Mouse (Mus musculus) left cerebral cortex, adult 2 months (tissue): ENCODE data around the gene Otop3. TPM values are rescaled to one million over a fixed set of nuclear protein-coding genes. Genes with fewer than 3 reads are reported as not detected.

Source experiments
- DNase-seq, 2 experiments: peaks; one replicate each; pipeline ENCODE4 v3.0.0; 2021 to 2022; ENCODE audit warnings: low spot score in 2 of 2, mixed read lengths in 1 of 2; ENCODE audit errors: extremely low spot score in 1 of 2
- H3K27ac ChIP-seq: fragments of 200-600 bp; 2 replicates; pipeline ENCODE4 v1.8.1; 2022
- H3K4me3 ChIP-seq: fragments of 200-600 bp; 2 replicates; pipeline ENCODE4 v1.8.1; 2022
- CTCF ChIP-seq: fragments of 200-600 bp; IDR thresholded peaks from 2 replicates; pipeline ENCODE4 v1.8.1; 2022; ENCODE audit warnings: antibody characterized with exemption, mild to moderate bottlenecking, moderate library complexity
- intact Hi-C: fragments of 180-260 bp; cut with DNase I; formaldehyde crosslinking; loops from one replicate; pipeline ENCODE4 v1.15.1; 2025
- total RNA-seq, 2 experiments: library from RNA; stranded (reverse); gene quantifications; 2 replicates each; pipeline ENCODE4 v1.2.3; 2021

The Otop3 gene
- total RNA-seq, 2 experiments from 2014 or later, result not detected

DNA sequence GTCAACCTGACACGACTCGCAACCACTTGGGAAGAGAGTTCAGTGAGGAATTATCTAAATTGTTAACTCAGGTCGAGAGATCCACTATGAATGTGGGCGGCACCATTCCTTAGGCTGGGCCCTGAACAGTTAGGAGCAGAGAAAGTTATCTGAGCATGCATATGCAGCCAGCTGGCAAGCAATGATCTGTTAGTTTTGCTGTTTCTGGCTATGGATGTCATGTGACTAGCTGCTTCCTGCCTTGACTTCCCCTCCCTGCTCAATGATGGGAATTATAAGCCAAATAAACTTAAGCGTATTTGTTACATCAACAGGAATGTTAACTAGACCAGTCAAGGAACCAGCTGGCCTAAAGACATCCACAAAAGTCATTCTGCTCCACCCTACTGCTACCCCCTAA is 18.8 kb downstream of the Otop3 start:
- intact Hi-C loops, result loop anchor here (5.0 kb wide), 1 partner anchor 151 kb away; no protein-coding TSS in a partner anchor
- no peak for TF ChIP-seq CTCF
- no peak for DNase-seq
- Histone ChIP-seq H3K27ac (no peak overlapping the region), H3K4me3 (no peak overlapping the region)

DNA sequence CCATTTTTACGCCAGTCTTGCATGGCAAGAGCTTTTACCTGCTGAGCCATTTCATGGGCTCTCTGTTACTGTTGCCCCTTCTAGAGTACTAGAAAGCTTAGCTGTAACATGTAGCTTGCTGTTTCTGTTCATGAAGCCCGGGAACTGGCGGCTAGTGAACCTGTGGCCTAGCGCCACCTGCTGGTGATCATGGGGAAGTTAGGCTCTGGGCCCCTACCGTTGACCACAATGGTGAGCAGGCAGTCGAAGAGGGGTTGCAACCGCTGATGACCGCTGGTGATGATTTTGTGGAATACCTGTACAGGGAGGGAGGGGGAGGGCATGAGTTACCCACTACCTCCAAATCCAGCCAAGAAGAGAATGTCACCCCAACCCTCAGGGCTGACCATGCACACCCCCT is 19.7 kb downstream of the Otop3 start:
- intact Hi-C loops, result loop anchor here (1.0 to 5.0 kb wide), 2 partner anchors 32 to 152 kb away; partner anchors contain the start of gene Ush1g
- Histone ChIP-seq H3K4me3 (no peak overlapping the region), H3K27ac (no peak overlapping the region)
- TF ChIP-seq CTCF, result peak; percentile 92
- DNase-seq, result peak; percentile 65 to 75

DNA sequence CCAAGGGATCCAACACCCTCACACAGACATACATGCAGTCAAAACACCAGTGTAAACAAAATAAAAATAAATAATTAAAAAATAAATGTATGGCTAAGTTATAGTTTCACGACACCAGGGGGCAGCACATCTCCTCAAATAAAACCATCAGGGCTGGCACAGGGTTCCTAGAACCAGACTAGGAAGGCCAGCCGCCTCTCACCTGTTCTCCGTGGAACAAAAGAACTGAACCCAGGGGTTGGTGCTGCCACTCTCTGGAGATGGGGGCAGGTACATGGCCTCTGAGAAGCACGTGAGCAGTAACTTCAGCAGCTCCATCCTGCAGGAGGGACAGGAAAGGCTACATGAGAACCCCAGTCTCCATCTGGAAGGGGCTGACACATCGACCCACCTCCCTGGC is 23.9 kb downstream of the Otop3 start:
- Histone ChIP-seq H3K27ac (0 out of 2 replicates have a peak overlapping the region, but pooled peaks have one; percentile 36), H3K4me3 (no peak overlapping the region)
- intact Hi-C loops, result loop anchor here (2.0 kb wide), 1 partner anchor 48 kb away; no protein-coding TSS in a partner anchor
- TF ChIP-seq CTCF, result peak; percentile 71
- peak; percentile 58 to 66 for DNase-seq

DNA sequence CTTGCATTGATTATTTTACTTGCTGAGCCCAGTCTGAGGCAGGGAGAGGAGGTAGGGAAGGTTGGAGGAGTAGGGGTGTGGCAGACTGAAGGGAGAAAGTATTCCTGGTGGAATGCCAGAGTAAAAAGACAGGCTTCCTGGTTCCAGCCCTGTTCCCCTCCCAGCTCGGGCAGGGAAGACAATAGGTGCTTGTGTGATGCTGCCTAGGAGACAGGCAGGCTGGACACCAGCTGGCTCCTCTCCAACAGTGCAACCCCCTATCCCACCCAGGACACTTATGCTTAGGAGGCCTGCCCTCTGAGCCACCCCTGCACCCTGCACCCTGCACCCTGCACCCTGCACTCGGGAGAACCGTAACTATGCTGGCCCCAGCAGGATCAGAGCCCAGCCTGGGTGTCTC is 24.8 kb downstream of the Otop3 start:
- Histone ChIP-seq H3K27ac (no peak overlapping the region; the same call in 1 of the 2 replicates), H3K4me3 (no peak overlapping the region)
- DNase-seq, result no peak
- intact Hi-C loops, result loop anchor here (1.0 to 2.0 kb wide), 2 partner anchors 48 to 115 kb away; no protein-coding TSS in a partner anchor
- no peak for TF ChIP-seq CTCF

DNA sequence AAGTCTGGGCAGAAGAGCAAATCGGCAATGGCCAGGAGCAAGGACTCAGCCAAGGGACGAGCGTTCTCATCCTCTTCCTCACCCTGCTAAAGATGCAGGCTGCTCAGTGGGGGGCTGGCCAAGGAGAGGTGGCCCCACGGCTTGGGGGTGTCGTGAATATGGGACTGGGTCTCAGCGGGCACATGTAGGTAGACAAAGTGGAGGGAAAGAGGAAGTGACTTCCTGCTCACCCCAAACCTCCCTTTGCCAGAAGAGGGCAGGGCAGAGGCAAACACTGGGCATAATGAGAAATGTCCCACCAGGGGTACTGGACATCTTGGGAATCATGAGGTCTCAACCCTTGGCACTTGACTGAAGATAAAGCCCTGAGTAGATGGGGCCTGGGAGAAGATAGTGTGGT is 25.2 kb downstream of the Otop3 start:
- peak; percentile 9; the same call in 1 of the 2 replicates for TF ChIP-seq CTCF
- intact Hi-C loops, result loop anchor here (1.0 to 2.0 kb wide), 2 partner anchors 47 to 115 kb away; no protein-coding TSS in a partner anchor
- no peak overlapping the region; the same call in 1 of the 2 replicates for H3K27ac ChIP-seq
- DNase-seq, result no peak
- no peak overlapping the region for H3K4me3 ChIP-seq

DNA sequence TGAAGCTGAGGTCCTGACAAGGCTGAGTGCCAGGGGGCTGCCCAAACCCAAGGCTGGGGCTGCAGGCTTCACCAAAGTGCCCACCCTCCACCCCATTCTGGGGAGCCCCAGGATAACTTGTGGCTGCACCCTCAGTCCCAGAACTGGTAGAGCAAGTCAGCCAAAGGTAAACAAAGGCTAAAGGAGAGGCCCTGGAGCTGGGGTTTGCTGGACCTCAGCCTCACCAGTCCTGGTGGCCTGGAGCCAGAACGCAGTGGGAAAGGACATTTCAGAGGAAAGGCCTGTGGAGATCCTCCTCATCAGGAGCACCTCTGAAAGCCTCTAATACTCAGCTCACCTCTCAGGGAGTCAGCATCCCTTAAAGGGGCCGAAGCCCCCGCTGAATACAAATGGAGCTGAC is 29.6 kb downstream of the Otop3 start:
- DNase-seq, result no peak
- Histone ChIP-seq H3K27ac (no peak overlapping the region), H3K4me3 (no peak overlapping the region)
- TF ChIP-seq CTCF, result no peak
- intact Hi-C loops, result no loop called here

DNA sequence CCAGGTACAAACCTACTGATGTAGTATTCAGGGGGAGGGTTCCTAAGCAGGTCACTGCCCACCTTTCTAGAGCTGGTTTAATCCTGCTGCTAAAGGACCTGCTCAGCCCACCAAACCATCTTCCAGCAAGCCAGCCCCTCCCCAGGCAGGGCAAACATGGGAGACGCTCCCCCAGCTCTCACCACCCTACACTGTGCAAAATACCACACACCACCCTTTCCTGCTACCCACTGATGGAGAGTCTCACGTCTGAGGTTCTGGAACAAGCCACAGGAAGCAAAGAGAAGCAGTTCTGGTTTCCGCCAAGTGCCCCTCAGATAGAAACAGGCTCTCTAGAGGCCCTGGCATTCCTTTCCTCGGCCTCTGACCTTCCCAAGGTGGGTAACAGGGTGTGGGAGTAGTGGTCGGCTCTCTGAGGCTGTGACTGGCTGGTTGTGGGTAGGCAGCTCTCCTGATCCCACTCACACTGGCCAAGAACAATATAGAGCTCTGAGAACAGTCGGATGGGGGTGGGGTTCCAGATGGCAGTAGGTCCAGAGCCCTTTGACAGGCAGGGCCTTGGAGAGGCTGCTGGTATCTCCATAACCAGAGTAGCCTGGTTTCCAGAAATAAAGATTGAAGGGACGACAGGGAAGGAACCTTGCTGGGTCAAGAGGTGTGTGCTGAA is 31.6 kb downstream of the Otop3 start:
- intact Hi-C loops, result no loop called here
- H3K27ac ChIP-seq, result peak overlapping the region; percentile 6
- TF ChIP-seq CTCF, result no peak
- peak overlapping the region; percentile 86 for H3K4me3 ChIP-seq
- DNase-seq, result no peak

DNA sequence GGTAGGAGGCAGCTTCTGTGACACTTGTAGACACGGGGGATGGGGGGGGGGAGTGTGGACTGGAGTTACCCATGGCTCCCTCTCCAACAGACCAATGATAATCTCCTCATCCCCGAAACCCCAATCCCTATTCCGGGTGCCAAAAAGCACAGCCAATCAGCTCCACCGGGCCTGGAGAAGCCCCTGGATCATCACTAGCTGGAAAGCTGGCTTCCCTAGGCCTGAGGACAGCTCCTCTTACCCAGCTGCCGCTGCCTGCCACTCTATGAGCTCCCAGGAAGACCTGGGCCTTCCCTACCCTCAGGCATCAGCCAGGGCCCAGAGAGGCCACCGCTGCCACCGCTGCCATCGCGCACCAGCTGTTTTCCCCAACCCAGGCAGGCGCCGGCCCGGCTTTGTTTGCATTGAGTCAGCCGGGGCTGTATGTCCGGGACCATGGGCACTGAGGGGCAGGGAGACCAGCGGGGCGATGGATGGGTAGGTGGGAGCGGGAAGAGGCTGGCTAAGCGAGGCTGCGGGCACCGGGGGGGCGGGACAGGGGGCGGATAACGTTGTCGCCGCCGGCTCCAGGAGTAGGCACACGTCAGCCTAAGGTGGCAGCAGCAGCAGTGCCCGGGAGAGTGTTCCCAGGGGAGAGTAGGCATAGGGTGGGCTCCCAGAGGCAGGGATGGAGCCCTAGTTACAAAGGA is 32.3 kb downstream of the Otop3 start:
- H3K27ac ChIP-seq, result peak overlapping the region; percentile 90
- no peak for TF ChIP-seq CTCF
- intact Hi-C loops, result no loop called here
- H3K4me3 ChIP-seq, result peak overlapping the region; percentile 86
- peak; percentile 57 to 59 for DNase-seq

DNA sequence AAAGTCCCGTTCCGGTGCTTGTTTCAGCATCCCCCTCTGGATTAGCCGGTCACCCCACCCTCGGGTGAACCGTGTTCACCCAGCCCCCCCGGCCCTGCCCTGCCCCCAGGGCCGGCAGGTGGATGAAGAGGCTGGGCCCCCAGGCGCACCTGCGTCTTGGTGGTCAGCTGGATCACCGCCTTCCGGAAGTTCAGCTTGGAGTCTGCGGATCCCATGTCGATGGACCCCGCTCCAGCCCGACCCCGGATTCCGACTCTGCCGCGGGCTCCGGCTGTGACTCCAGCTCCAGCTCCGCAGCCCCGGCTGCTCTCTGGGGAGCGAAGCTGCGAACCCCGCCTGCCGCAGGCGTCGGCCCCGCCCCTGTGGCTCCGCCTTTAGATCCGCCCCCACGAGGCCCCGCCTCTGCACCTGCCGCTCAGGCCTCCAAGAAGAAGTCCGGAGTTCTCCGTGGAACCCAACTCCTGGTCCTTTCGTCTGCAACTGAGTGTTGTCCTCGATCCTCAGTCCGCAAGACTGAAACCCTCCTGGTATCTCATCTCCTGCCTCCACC is 32.9 kb downstream of the Otop3 start, which contains the start of gene Hid1:
Gene Hid1, minus strand, starts transcription at position 362 of the 550 bp plus-strand sequence.
- Histone ChIP-seq H3K27ac (peak within 1 kb of the TSS; percentile 90), H3K4me3 (peak within 1 kb of the TSS; percentile 86)
- intact Hi-C loops, result no loop called here
- TF ChIP-seq CTCF, result no peak
- DNase-seq, result peak; percentile 89 to 90

DNA sequence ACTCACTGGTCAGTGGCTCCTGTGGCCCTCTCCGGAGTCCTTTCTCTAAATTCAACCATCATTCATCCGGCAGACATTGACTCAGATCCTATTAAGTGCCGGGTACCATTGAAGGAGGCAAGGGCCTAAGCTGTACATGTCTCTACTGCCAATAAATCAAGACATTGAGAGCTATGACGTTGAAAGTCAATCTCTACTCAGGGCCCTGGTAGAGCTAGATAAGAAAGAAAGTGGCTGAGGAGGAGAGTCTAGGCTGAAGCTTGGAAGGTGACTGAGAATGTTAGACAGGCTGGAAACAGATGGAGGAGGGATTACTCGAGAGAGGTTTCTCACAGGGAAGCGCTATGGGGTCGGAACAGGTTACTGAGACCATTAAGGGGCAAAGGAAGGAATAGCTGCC is 35.8 kb downstream of the Otop3 start:
- no peak for TF ChIP-seq CTCF
- intact Hi-C loops, result no loop called here
- Histone ChIP-seq H3K4me3 (no peak overlapping the region), H3K27ac (no peak overlapping the region)
- DNase-seq, result no peak

DNA sequence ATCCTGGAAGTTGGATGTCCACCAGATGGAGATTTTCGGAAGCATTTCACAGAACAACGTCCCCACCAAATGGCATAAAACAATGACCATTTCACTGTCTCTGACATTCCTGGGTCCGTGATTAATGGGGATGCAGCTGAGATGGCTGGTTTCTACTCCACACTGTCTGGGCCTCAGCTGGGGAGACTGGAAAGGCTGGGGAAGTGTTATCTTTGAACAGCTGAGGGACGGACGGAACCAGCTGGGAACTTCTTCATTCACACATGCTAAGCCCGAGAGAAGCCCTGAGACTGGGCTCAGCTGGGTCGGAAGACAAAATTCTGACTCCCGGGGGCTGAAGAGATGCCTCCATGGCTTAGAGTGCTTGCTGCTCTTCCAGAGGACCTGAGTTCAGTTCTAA is 36.8 kb downstream of the Otop3 start:
- intact Hi-C loops, result no loop called here

DNA sequence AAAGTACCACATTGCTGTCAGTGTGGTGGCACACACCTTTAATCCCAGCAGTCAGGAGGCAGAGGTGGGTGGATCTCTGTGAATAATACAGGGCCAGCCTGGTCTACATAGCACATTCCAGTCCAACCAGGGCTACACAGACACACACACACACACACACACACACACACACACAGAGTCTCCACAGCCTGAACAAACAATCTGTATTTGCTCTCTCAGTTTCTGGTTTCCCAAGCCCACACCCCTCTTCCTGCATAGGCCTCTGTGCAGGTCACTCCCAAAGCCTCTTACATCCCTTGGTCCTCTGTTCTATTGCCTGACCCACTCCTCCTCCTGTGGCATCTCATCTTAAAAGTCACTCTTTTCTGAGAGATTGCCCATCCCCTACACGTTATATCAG is 37.5 kb downstream of the Otop3 start:
- no peak overlapping the region for H3K27ac ChIP-seq
- DNase-seq, result no peak
- intact Hi-C loops, result no loop called here
- no peak overlapping the region for H3K4me3 ChIP-seq
- no peak for TF ChIP-seq CTCF

More for the DNA sequence above, 36.8 kb downstream of the Otop3 start:
- Histone ChIP-seq H3K4me3 (no peak overlapping the region), H3K27ac (no peak overlapping the region)
- no peak for DNase-seq
- no peak for TF ChIP-seq CTCF
